Mouse (Mus musculus): Measurements from ENCODE around the gene Trip6. TPM values are rescaled to one million over a fixed set of nuclear protein-coding genes. Genes with fewer than 3 reads are reported as not detected.

Gene Trip6
- polyA plus RNA-seq, 1 experiment = 46.2 TPM

GRCm38 (mm10) chr5:137343869-137344268 lies 29.7 kb upstream of the Trip6 start:
- TF ChIP-seq CEBPB (IDR thresholded peaks at IDR 0.05; ENCODE audit: insufficient read depth, poor library complexity, severe bottlenecking) = no peak
- TF ChIP-seq MAX (IDR thresholded peaks at IDR 0.05; ENCODE audit: low read depth) = no peak
- TF ChIP-seq USF1 (IDR thresholded peaks at IDR 0.05; ENCODE audit: low read depth) = no peak
- TF ChIP-seq MYOG (IDR thresholded peaks at IDR 0.05; ENCODE audit: control insufficient read depth in 1 of 3, insufficient read depth in 1 of 3, insufficient read length in 2 of 3, low read depth in 2 of 3) = no peak
- TF ChIP-seq REST (IDR thresholded peaks at IDR 0.05; ENCODE audit: insufficient read depth, insufficient read length) = no peak
- TF ChIP-seq POLR2AphosphoS2 (IDR thresholded peaks at IDR 0.05; ENCODE audit: insufficient read length, low read depth) = no peak
- TF ChIP-seq SRF (IDR thresholded peaks at IDR 0.05; ENCODE audit: control insufficient read depth, insufficient read length, low read depth) = no peak
- no peak for TF ChIP-seq TCF3 (IDR thresholded peaks at IDR 0.05; ENCODE audit: insufficient read length, low read depth)
- TF ChIP-seq E2F4 (IDR thresholded peaks at IDR 0.05; ENCODE audit: insufficient read depth) = no peak
- TF ChIP-seq POLR2A (IDR thresholded peaks at IDR 0.05; ENCODE audit: insufficient read length, low read depth) = no peak
- TF ChIP-seq MYOD1 (IDR thresholded peaks at IDR 0.05; ENCODE audit: control insufficient read depth in 1 of 3, insufficient read length in 2 of 3, low read depth in 2 of 3) = no peak
- TF ChIP-seq TCF12 (IDR thresholded peaks at IDR 0.05; ENCODE audit: insufficient read depth, poor library complexity, severe bottlenecking) = no peak
- Histone ChIP-seq H3K27me3 (ENCODE audit: control insufficient read depth, insufficient read depth, insufficient read length) (no peaks in the 10 kb centered on the region), H3ac (ENCODE audit: control insufficient read depth, insufficient read length) (no peak overlapping the region), H3K4me3 (no peak overlapping the region), H3K36me3 (ENCODE audit: control insufficient read depth, insufficient read depth) (no peaks in the 10 kb centered on the region), H3K79me2 (ENCODE audit: control insufficient read depth, insufficient read depth) (no peaks in the 10 kb centered on the region), H3K4me2 (ENCODE audit: low read depth) (no peak overlapping the region)

GRCm38 (mm10) chr5:137343412-137343811 lies 29.2 kb upstream of the Trip6 start:
- no peaks in the 10 kb centered on the region for H3K36me3 ChIP-seq (ENCODE audit: control insufficient read depth, insufficient read depth)
- H3K27me3 ChIP-seq (ENCODE audit: control insufficient read depth, insufficient read depth, insufficient read length) = no peaks in the 10 kb centered on the region
- TF ChIP-seq SRF (IDR thresholded peaks at IDR 0.05; ENCODE audit: control insufficient read depth, insufficient read length, low read depth) (no peak), E2F4 (IDR thresholded peaks at IDR 0.05; ENCODE audit: insufficient read depth) (no peak), USF1 (IDR thresholded peaks at IDR 0.05; ENCODE audit: low read depth) (no peak), REST (IDR thresholded peaks at IDR 0.05; ENCODE audit: insufficient read depth, insufficient read length) (no peak), MYOD1 (IDR thresholded peaks at IDR 0.05; ENCODE audit: control insufficient read depth in 1 of 3, insufficient read length in 2 of 3, low read depth in 2 of 3) (no peak)
- H3K4me2 ChIP-seq (ENCODE audit: low read depth) = no peak overlapping the region
- no peaks in the 10 kb centered on the region for H3K79me2 ChIP-seq (ENCODE audit: control insufficient read depth, insufficient read depth)
- H3ac ChIP-seq (ENCODE audit: control insufficient read depth, insufficient read length) = no peak overlapping the region
- H3K4me3 ChIP-seq = no peak overlapping the region

GRCm38 (mm10) chr5:137342407-137343012 lies 28.3 kb upstream of the Trip6 start:
- TF ChIP-seq MYOG (IDR thresholded peaks at IDR 0.05; ENCODE audit: control insufficient read depth in 1 of 3, insufficient read depth in 1 of 3, insufficient read length in 2 of 3, low read depth in 2 of 3) (no peak), TCF3 (IDR thresholded peaks at IDR 0.05; ENCODE audit: insufficient read length, low read depth) (no peak), MYOD1 (IDR thresholded peaks at IDR 0.05; ENCODE audit: control insufficient read depth in 1 of 3, insufficient read length in 2 of 3, low read depth in 2 of 3) (no peak), CEBPB (IDR thresholded peaks at IDR 0.05; ENCODE audit: insufficient read depth, poor library complexity, severe bottlenecking) (no peak), SRF (IDR thresholded peaks at IDR 0.05; ENCODE audit: control insufficient read depth, insufficient read length, low read depth) (no peak), MAX (IDR thresholded peaks at IDR 0.05; ENCODE audit: low read depth) (no peak)
- Histone ChIP-seq H3ac (ENCODE audit: control insufficient read depth, insufficient read length) (no peak overlapping the region), H3K27me3 (ENCODE audit: control insufficient read depth, insufficient read depth, insufficient read length) (no peaks in the 10 kb centered on the region), H3K4me2 (ENCODE audit: low read depth) (no peak overlapping the region), H3K36me3 (ENCODE audit: control insufficient read depth, insufficient read depth) (no peaks in the 10 kb centered on the region), H3K4me3 (no peak overlapping the region), H3K79me2 (ENCODE audit: control insufficient read depth, insufficient read depth) (no peaks in the 10 kb centered on the region)

GRCm38 (mm10) chr5:137340222-137340621 lies 26.0 kb upstream of the Trip6 start:
- no peaks in the 10 kb centered on the region for H3K36me3 ChIP-seq (ENCODE audit: control insufficient read depth, insufficient read depth)
- H3ac ChIP-seq (ENCODE audit: control insufficient read depth, insufficient read length) = no peak overlapping the region
- TF ChIP-seq E2F4 (IDR thresholded peaks at IDR 0.05; ENCODE audit: insufficient read depth) (no peak), POLR2A (IDR thresholded peaks at IDR 0.05; ENCODE audit: insufficient read length, low read depth) (no peak), POLR2AphosphoS2 (IDR thresholded peaks at IDR 0.05; ENCODE audit: insufficient read length, low read depth) (no peak), CEBPB (IDR thresholded peaks at IDR 0.05; ENCODE audit: insufficient read depth, poor library complexity, severe bottlenecking) (no peak), REST (IDR thresholded peaks at IDR 0.05; ENCODE audit: insufficient read depth, insufficient read length) (no peak), MYOG (IDR thresholded peaks at IDR 0.05; ENCODE audit: control insufficient read depth in 1 of 3, insufficient read depth in 1 of 3, insufficient read length in 2 of 3, low read depth in 2 of 3) (no peak), SRF (IDR thresholded peaks at IDR 0.05; ENCODE audit: control insufficient read depth, insufficient read length, low read depth) (no peak), TCF3 (IDR thresholded peaks at IDR 0.05; ENCODE audit: insufficient read length, low read depth) (no peak), TCF12 (IDR thresholded peaks at IDR 0.05; ENCODE audit: insufficient read depth, poor library complexity, severe bottlenecking) (no peak), USF1 (IDR thresholded peaks at IDR 0.05; ENCODE audit: low read depth) (no peak), MAX (IDR thresholded peaks at IDR 0.05; ENCODE audit: low read depth) (no peak), MYOD1 (IDR thresholded peaks at IDR 0.05; ENCODE audit: control insufficient read depth in 1 of 3, insufficient read length in 2 of 3, low read depth in 2 of 3) (no peak)
- no peak overlapping the region for H3K4me3 ChIP-seq
- no peaks in the 10 kb centered on the region for H3K27me3 ChIP-seq (ENCODE audit: control insufficient read depth, insufficient read depth, insufficient read length)
- no peak overlapping the region for H3K4me2 ChIP-seq (ENCODE audit: low read depth)
- H3K79me2 ChIP-seq (ENCODE audit: control insufficient read depth, insufficient read depth) = no peaks in the 10 kb centered on the region
